Mouse (Mus musculus) left cerebral cortex, adult 9 months (tissue): ENCODE results near the gene Acsm3.

Source experiments
- DNase-seq, 2 experiments: peaks; one replicate each; pipeline ENCODE4 v3.0.0; 2022; ENCODE audit warnings: low spot score in 2 of 2

Acsm3 gene

GRCm38 (mm10) chr7:119795311-119795710, 34.6 kb downstream of the Acsm3 start:
- DNase-seq: no peak

- no peak for DNase-seq
Measured at GRCm38 (mm10) chr7:119800488-119800887, 39.8 kb downstream of the Acsm3 start.

GRCm38 (mm10) chr7:119800991-119801390, 40.3 kb downstream of the Acsm3 start:
- no peak for DNase-seq

- DNase-seq: no peak
Measured at GRCm38 (mm10) chr7:119807396-119807795, 46.7 kb downstream of the Acsm3 start.

- no peak for DNase-seq
Measured at GRCm38 (mm10) chr7:119808723-119809122, 48.0 kb downstream of the Acsm3 start.

- DNase-seq: no peak
Measured at GRCm38 (mm10) chr7:119835371-119835770, 74.6 kb downstream of the Acsm3 start.

- no peak for DNase-seq
Measured at GRCm38 (mm10) chr7:119835996-119836777, 75.5 kb downstream of the Acsm3 start.
